Mouse (Mus musculus): ENCODE results near the gene Atp6ap2.
A peak's percentile ranks its signal among the peaks of the same experiment; 100 is the strongest.
"Not testable (repeated sequence)": the region's sequence is repeated elsewhere in the genome, so short reads cannot be mapped to it uniquely, and the experiment has no call there.

Gene Atp6ap2

DNA sequence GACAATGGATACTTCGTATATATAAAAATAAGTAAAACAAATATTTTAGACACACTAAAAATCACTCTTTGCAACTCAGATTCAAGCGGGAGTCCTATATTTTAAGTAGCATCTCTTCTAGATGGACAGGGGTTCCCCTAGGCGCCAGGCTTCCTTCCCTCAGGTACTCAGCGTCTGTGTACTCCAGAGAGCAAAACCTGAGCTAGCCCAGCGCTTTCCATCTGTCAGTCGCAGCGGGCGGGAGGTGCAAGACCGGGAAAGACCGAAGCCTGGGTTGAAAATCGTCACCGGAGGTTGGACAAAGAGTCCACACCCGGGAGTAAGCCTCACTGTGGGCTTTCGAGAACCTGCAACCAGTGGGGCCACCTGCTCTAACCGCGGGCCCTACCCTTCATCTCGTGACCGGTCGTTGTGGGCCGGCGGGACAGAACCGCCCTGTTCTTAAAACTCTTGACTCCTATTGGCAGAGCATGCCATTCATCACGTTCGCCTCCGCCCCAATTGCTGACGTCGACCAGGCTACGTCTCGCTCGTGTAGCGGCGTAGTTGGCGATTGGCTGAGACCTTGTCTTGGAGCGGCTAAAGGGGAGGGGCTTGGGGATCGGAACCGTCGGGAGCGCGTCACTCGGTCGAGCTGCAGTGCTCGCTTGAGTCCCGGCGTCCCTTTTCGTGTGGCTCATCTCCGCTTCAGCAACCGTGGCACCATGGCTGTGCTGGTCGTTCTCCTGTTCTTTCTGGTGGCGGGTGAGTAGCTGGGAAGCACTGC lies at the start of gene Atp6ap2:
Gene Atp6ap2, plus strand, starts transcription at position 610 of the 766 bp plus-strand sequence.
- DNase-seq (ENCODE audit: low spot score), result peak; percentile 63

DNA sequence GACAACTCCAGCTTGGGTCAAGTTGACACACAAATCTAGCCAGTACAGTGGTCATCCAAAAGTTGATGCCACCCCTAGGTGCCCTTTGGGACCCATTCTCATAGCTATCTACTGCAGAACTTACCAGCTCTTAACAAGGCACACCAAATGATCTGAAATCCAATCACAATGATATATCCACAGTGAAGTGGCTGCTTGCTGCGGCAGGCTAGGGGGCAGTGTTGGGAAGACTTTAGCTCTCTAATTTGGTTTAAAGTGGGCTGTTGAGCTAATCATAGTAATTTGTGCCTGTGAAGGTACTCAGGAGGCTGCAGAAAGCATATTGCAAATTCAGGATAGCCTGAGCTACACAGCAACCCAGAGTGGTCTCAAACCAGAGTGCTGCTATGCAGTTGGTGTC lies 43.2 kb upstream of the Atp6ap2 start:
- no peak for DNase-seq (ENCODE audit: low spot score)

DNA sequence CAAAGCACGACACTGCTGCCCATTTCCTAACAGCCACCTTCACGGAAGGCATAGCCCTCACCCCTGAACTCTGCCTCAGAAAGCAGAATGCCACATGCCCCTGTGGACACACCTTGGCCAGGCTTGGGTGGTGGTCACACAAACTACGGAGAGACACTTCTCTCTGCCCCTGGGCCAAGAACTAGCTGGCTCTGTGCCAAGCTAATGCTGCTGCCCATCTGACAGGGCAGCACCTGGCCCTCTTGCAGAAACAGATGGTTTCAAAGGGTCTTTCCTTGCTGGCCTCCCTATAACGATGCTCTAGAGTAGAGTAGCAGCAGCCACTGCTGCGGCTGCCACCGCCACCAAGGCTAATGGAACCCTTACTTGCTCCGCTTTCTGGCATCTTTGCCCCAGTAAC lies 30.5 kb upstream of the Atp6ap2 start:
- DNase-seq (ENCODE audit: low spot score), result no peak

DNA sequence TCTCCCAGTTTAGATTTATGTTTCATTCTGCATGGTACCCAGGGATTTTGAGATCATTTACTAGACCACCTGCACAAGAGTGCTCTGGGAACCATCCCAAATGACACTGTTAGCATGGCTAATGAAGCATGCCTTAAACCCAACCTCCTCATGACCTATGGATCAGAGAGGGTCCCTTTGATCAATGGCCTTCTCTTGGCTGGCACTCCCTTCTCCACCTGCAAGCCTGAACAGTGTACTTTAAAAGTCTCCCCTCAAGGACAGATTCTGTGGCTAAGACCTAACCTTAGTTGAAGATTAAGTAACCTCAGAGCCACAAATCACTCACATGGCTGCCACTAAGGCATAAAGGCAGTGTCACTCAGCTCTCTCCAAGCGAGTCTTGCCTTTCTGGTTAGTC lies 16.2 kb upstream of the Atp6ap2 start:
- no peak for DNase-seq (ENCODE audit: low spot score)

DNA sequence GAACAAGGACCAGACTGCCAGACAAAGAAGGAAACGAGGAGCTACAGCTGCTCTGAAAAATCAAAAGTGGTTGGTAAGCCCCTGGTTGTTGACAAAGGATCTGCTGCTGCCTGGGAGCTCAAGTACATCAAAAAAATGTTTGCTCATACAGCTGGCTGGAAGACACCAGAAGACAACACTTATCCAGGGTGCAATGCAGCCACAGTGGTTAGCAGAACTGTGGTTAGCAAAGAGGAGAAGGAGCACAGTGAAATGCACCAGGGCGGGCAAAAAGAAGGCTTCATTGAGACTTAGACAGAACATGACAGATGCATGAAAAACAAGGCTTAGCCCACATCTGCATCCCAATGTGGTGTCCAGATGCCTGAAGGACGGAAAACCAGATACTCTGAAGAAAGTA lies 9.7 kb upstream of the Atp6ap2 start:
- DNase-seq (ENCODE audit: low spot score), result no peak

DNA sequence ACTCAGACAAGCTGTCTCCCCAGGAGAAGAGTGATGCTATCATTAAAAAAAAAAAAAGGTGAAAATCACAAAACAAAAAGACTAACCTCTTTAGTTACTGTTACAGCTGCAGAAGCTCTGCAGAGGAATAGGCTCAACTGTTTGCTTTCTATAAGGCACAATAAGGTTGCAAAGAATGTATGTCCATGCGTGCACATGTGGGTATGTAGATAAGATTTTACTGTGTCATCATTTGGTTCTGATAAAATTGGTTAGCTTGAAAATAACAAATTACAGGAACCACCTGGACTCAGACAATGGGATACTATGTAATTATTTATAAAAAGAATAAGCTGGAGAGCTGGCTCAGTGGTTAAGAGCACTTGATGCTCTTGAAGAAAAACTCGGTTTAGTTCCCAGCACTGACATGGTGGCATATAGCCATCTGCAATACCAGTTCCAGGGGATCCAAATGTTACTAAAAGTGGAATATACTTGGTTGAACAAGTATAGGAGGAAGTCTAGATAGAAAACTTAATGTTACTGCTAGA lies 9.2 kb upstream of the Atp6ap2 start:
- DNase-seq (ENCODE audit: low spot score), result no peak

DNA sequence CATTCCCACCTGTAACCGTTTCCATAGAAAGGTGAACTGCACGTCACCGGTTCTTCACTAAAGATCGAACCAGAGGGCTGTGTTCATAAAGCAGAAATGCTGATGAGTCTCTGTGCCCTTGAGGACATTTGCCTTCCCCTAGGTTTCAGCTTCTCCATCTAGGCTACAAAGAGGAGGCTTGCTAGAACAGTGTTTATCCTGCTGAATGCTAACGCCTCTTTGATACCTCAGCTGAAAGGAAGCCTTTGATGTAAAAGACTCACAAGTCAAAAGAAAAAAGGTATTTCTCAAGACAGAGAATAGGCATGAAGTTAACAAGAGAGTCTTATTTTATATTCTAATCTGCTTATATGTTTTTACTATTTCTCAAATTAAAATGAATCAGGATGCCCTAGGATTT lies 4.3 kb upstream of the Atp6ap2 start:
- no peak for DNase-seq (ENCODE audit: low spot score)

DNA sequence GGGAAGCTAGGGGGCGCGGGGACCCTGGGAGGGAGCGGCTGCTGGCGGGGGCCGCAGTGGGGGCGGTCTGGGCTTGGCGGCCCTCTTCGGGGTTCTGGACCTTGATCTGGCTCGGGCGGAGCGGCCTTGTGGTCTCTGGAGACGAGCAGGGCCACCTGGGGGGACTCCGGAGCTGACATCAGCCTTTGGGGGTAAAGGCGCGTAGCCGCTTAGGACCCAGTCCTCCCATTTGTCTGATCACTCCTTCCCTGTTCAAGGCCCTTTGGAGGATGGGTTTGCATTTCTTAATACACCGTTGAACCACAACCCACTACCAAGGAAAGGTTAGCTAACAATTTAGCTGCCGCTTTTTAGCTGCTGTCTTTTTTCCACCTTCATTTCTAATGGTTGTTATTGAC lies 356 bp downstream of the Atp6ap2 start:
- no peak for DNase-seq (ENCODE audit: low spot score)

DNA sequence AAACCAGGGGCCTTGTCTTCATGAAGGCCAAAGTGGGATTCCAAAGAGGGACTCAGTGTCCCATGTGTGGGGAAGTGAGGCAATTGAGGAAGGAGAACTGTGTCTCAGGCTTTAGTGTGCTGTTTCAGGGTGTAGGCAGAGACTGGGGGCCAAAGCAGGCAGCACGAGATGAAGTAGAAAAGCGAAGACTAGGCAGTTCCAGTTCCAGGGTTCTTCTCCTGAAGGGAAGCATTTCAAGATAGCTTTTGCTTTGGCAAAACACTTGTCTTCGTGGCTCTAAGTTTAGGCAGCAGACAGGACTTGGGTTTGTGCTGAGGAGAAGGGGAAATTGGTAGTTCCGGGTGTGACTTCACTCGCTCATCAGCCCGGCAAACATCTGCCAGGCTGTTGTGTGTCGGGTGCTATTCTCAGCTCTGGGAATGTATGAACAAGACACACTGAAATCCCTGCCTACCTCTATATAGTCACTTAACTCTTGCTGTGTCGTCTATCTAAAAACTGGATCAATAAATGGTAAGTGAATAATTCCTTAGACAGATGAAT lies 3.9 kb downstream of the Atp6ap2 start:
- no peak for DNase-seq (ENCODE audit: low spot score)

DNA sequence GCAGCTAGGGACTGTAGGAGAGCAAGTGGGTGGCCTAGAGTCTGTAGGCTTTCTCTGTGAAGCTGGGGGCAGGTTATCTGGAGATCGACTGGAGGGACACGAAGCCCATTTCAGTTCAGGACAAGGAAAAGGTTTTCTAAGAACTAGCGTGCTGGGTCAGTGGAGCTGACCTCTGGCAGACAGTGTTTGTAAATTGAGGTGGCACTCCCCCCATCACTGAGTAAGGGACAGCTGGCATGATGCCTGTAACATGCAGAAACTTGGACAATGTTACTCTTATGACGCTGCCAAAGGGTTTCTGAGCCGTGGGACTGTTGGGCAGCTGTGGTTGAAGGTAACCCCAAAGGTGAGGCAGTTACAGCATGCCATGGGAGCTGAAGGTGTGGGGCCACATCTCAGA lies 4.4 kb downstream of the Atp6ap2 start:
- DNase-seq (ENCODE audit: low spot score), result no peak

DNA sequence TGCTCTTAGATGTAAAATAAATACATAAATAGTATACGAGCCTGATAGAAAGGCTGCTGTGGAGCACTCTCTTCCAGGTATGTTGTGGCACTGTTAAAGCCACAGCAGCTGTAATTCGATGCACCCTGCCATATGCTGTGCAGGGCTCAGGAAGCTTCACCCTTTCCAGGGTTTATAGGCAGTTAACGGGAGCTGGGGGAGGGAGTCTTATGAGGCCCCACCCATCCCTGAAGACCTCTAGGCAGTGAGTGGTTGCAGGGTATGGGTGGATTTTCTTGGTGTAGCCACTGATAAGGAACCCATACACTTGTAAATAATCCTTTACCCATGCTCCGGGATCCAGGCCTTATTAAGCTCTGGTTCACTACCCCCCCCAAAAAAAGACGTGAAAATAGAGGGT lies 6.2 kb downstream of the Atp6ap2 start:
- DNase-seq (ENCODE audit: low spot score), result no peak

DNA sequence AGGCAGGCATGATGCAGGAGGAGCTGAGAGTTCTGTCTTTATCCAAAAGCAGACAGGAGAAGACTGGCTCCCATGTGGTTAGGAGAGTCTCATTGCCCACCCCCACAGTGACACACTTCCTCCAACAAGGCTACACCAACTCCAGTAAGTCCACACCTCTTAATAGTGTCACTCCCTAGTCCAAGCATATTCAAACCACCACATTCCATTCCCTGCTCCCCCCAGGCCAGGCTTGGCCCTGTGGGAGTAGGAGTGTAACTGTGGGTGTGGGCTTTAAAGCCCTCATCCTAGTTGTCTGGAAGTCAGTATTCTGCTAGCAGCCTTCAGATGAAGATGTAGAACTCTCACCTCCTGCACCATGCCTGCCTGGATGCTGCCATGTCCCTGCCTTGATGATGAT lies 22.9 kb downstream of the Atp6ap2 start:
- not testable (repeated sequence) for DNase-seq (ENCODE audit: low spot score)

DNA sequence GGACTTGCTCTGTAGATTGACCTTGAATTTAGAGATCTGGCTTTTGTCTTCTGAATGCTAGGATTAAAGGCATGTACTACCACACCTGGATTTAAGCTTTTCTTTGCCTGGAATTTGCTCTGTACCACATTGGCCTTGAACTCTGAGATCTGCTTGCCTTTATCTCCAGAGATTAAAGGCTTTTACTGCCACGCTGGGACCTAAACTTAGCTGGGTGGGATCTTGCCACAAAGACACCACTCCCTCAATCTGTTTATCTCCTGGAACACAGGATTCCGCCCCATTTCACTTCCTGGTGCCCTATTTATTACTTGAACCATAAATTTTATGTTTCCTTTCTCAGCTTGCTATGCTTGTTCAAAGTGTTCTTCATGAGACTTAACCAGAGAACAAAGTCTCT lies 23.6 kb downstream of the Atp6ap2 start:
- no peak for DNase-seq (ENCODE audit: low spot score)

DNA sequence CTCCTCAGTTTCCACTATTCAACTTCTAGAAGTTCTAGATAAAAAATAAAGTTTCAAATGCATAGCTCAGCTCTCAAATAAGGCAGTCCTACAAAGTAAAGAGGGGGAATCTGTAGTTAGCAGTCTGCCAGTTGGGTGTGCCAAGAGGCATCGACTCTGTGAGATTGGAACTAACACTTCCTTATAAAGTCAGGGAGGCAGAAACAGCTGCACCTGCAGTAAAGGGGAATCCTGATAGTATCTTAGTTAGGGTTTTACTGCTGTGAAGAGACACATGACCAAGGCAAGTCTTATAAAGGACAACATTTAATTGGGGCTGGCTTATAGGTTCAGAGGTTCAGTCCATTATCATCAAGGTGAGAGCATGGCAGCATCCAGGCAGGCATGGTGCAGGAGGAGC lies 24.8 kb downstream of the Atp6ap2 start:
- not testable (repeated sequence) for DNase-seq (ENCODE audit: low spot score)

DNA sequence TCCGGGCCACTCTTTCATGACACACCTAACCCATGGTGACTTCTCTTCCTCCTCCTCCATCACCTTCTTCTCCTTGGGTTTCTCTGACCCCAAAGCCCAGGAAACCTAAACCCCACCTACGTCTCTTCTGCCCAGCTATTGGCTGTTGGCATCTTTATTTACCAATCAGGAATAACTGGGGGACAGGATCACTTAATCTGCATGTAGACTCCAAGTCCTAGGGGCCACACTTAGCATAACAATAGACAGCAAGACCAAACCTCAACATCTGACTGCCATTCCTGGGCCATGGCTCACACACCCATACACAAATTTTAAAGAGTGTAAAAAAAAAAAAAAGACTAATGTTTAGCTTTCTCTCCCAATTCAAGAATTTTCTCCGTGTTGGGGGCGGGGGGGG lies 37.5 kb downstream of the Atp6ap2 start:
- DNase-seq (ENCODE audit: low spot score), result no peak

DNA sequence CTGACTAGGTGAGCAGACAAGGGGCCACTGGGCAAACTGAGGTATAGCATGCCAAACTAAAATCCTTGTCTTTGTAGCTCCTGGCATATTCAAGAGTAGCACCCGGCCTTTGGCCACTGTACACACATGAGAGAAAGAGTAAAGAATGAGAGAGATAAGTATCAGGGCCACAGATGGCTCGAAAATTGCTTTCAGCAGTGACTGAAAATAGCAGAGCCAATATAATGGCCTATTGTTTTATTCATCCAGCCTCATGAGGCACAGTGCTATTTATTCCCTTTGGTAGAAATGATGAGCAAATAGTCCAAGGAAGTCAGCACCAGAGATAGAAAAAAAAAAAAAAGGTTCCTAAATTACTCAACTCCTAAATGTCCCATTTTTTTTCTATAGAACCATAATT lies 57.4 kb downstream of the Atp6ap2 start:
- no peak for DNase-seq (ENCODE audit: low spot score)

DNA sequence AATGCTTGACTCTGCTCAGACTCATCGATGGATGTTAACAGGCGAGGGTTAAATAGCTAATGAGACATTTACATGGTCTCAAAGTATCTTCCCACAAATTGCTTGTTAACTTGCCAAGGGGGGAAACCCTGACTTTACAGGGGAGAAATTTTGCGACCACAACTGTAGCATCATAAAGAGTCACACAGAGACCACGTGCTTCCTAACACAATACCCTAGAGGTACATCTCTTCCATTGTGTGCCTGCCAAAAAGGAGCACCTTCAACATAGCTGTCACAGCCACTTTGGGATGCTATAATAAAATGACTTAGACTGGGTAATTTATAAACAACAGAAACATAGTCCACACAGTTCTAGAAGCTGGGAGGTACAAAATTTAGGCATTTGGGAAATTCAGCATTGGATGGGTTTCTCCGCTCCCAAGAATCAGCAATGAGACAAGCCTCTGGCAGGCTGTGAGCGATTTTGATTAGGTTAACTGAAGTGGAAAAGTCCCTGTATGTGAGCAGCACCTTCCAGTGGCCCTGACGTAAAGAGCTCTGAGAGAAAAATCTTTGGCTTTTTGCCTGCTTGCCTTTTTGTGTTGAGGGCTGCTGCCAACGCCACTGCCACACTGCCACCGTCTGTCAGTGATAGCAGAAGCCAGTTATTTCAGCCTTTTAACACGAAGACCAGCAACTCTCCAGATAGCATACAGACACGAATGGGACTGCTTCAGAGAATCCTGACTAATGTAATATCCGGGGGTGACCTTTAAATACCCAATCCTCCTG lies 58.1 kb downstream of the Atp6ap2 start:
- no peak for DNase-seq (ENCODE audit: low spot score)

DNA sequence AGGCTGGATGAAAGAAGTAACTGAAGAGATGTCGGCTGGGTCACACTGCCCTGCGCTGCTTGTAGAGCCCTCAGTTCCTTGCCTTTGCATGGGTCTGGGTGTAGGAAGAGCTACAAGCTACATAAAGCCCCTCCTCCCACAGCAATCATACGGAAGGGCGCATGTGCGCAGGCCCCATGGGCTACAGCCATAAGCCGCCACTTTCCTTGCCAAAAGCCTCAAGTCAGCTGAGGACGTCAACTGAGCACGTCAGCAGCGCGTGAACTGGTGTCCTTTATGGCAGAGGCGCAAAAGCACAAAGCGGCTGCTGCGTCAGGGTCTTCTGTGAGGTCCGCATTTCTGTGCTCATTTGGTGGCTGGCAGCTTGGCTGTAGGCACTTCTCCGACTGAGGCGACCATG lies 64.3 kb downstream of the Atp6ap2 start:
- no peak for DNase-seq (ENCODE audit: low spot score)

DNA sequence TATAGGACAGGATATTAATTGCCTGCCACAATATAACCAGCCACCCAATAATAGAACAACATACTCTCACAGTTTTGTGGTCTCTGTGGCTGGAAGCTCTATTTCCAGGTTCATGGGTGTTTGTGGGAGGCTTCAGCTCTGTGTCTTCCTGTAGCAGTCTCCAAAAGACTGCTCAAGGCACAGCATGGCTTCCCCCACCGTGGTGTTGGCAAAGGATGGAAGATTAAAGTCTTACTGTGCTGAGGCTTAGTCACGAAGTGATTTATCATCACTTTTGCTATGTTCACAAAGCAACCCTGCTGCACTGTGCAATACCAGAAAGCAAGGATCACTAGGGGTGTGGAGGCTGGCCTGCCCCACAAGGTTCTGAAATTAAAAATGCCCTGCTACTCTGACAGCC lies 66.3 kb downstream of the Atp6ap2 start:
- no peak for DNase-seq (ENCODE audit: low spot score)
